In genomic region chr2:74655821-74656631, GRCm38 (mm10) we compare ENCODE assay signal across 9 mouse cellular contexts. TPM values are rescaled to one million over a fixed set of nuclear protein-coding genes. Genes with fewer than 3 reads are reported as not detected.
DNase-seq lines count a peak whose midpoint lies in the region; ATAC-seq lines count a peak whose summit lies in the region.
"Had no signal": no experiment of that assay in that cellular context is flagged by ENCODE, and none has a peak within 500 bp of the region (broad histone marks: within the 10 kb centered on the region; RNA-seq: fewer than 3 reads in every experiment).

No protein-coding gene starts in this region.

- peaks cover 47% of the 10 kb centered on the region for H3K27me3 ChIP-seq in hindbrain, embryonic 16.5 days (replicated peaks; ENCODE audit: control insufficient read depth, insufficient read depth, low read length)
- peaks cover 85% of the 10 kb centered on the region for H3K27me3 ChIP-seq in midbrain, embryonic 12.5 days

- H3K9me3 ChIP-seq in hindbrain, embryonic 16.5 days (ENCODE audit: control insufficient read depth, low read length), result no peaks in the 10 kb centered on the region; the same call in 1 of the 2 replicates
- no peaks in the 10 kb centered on the region for H3K9me3 ChIP-seq in midbrain, embryonic 12.5 days

- ATAC-seq in hindbrain, embryonic 16.5 days, result no peak
- no peak; the same call in 1 of the 2 replicates for ATAC-seq in midbrain, embryonic 12.5 days (ENCODE audit: low FRiP score, low read depth)

- peak; percentile 24 for DNase-seq in left cerebral cortex, postnatal 4 days
- DNase-seq in left cerebral cortex, adult 11 months (ENCODE audit: low spot score), result no peak
- peak; percentile 65 for DNase-seq in embryo, embryonic 10.5 days (ENCODE audit: low spot score)
- no peak for DNase-seq in frontal cortex, adult 2 months (ENCODE audit: extremely low spot score in 1 of 2, low spot score in 1 of 2)
- no peak for DNase-seq in gastrocnemius, postnatal 14 days
- DNase-seq in ovary, postnatal 36 days (ENCODE audit: low spot score), result no peak

- H3K36me3 ChIP-seq in hindbrain, embryonic 16.5 days (ENCODE audit: control insufficient read depth, insufficient read depth, low read length), result no peaks in the 10 kb centered on the region
- no peaks in the 10 kb centered on the region for H3K36me3 ChIP-seq in midbrain, embryonic 12.5 days

- under 1% methylated on average over 38 of the region's 69 CpGs for WGBS in hindbrain, embryonic 16.5 days
- under 1% methylated on average over 64 of the region's 69 CpGs for WGBS in midbrain, embryonic 12.5 days

- intact Hi-C loops in left cerebral cortex, postnatal 4 days (cut with DNase I), result loop anchor here (5.0 kb wide), 1 partner anchor 589 kb away; no protein-coding TSS in a partner anchor
- intact Hi-C loops in gastrocnemius, postnatal 14 days (cut with DNase I; ENCODE audit: low total_unique reads), result loop anchor here (5.0 kb wide), 2 partner anchors 354 to 594 kb away; no protein-coding TSS in a partner anchor

- peaks cover 6% of the 10 kb centered on the region for H3K4me1 ChIP-seq in hindbrain, embryonic 16.5 days (ENCODE audit: control insufficient read depth, insufficient read depth, low read depth, low read length)
- H3K4me1 ChIP-seq in midbrain, embryonic 12.5 days, result peaks cover 7% of the 10 kb centered on the region

- H3K9ac ChIP-seq in hindbrain, embryonic 16.5 days (ENCODE audit: low read depth, low read length), result peak overlapping the region; percentile 48
- peak overlapping the region; percentile 31; the same call in 1 of the 2 replicates for H3K9ac ChIP-seq in midbrain, embryonic 12.5 days (replicated peaks)

- H3K27ac ChIP-seq in hindbrain, embryonic 16.5 days (ENCODE audit: low read depth, low read length), result no peak overlapping the region
- H3K27ac ChIP-seq in midbrain, embryonic 12.5 days (replicated peaks), result no peak overlapping the region

- H3K4me3 ChIP-seq in hindbrain, embryonic 16.5 days (ENCODE audit: low read length), result peak overlapping the region; percentile 37
- peak overlapping the region; percentile 38 for H3K4me3 ChIP-seq in midbrain, embryonic 12.5 days
- H3K4me3 ChIP-seq: myocyte had no signal

- H3K4me2 ChIP-seq in hindbrain, embryonic 16.5 days (ENCODE audit: low read length), result peak overlapping the region; percentile 59
- peak overlapping the region; percentile 50 for H3K4me2 ChIP-seq in midbrain, embryonic 12.5 days (replicated peaks)

RNA-seq across cellular contexts. Expression of gene Evx2, which starts 3.3 kb away (rescaled TPM):
- total RNA-seq in left cerebral cortex, postnatal 4 days (2021), result not detected
- 0.40 and 0.58 TPM in 2 replicates for polyA plus RNA-seq in hindbrain, embryonic 16.5 days (2015; fragmentation: Nextera tagmentation; extraction: Ambion mirVana)
- polyA plus RNA-seq in midbrain, embryonic 12.5 days (2016; fragmentation: Nextera tagmentation; extraction: Ambion mirVana), result 1.2 and 1.4 TPM in 2 replicates
- not detected in 2 replicates for polyA plus RNA-seq in frontal cortex, adult 2 months (2012; rRNA removed)
- not detected for total RNA-seq in gastrocnemius, postnatal 14 days (2021)
- polyA plus RNA-seq: myocyte had no signal

RNA-seq across cellular contexts. Expression of gene Hoxd13, which starts 12.1 kb away (rescaled TPM):
- total RNA-seq in left cerebral cortex, postnatal 4 days (2021), result not detected
- polyA plus RNA-seq in hindbrain, embryonic 16.5 days (2015; fragmentation: Nextera tagmentation; extraction: Ambion mirVana), result 0.06 TPM in 1 of 2 replicates, not detected in the other
- 0.21 TPM in 1 of 2 replicates, not detected in the other for polyA plus RNA-seq in midbrain, embryonic 12.5 days (2016; fragmentation: Nextera tagmentation; extraction: Ambion mirVana)
- not detected in 2 replicates for polyA plus RNA-seq in frontal cortex, adult 2 months (2012; rRNA removed)
- not detected for total RNA-seq in gastrocnemius, postnatal 14 days (2021)
- polyA plus RNA-seq: myocyte had no signal

RNA-seq across cellular contexts. Expression of gene Hoxd12, which starts 18.8 kb away (rescaled TPM):
- total RNA-seq in left cerebral cortex, postnatal 4 days (2021), result not detected
- not detected in 2 replicates for polyA plus RNA-seq in hindbrain, embryonic 16.5 days (2015; fragmentation: Nextera tagmentation; extraction: Ambion mirVana)
- polyA plus RNA-seq in midbrain, embryonic 12.5 days (2016; fragmentation: Nextera tagmentation; extraction: Ambion mirVana), result not detected in 2 replicates
- not detected in 2 replicates for polyA plus RNA-seq in frontal cortex, adult 2 months (2012; rRNA removed)
- not detected for total RNA-seq in gastrocnemius, postnatal 14 days (2021)
- polyA plus RNA-seq: myocyte had no signal

RNA-seq across cellular contexts. Expression of gene Hoxd11, which starts 23.3 kb away (rescaled TPM):
- not detected for total RNA-seq in left cerebral cortex, postnatal 4 days (2021)
- polyA plus RNA-seq in hindbrain, embryonic 16.5 days (2015; fragmentation: Nextera tagmentation; extraction: Ambion mirVana), result not detected in 2 replicates
- polyA plus RNA-seq in midbrain, embryonic 12.5 days (2016; fragmentation: Nextera tagmentation; extraction: Ambion mirVana), result not detected in 2 replicates
- not detected in 2 replicates for polyA plus RNA-seq in frontal cortex, adult 2 months (2012; rRNA removed)
- total RNA-seq in gastrocnemius, postnatal 14 days (2021), result under 1 TPM in 1 of 2 experiments, not detected in 1; 0.29 TPM
- polyA plus RNA-seq: myocyte had no signal

RNA-seq across cellular contexts. Expression of gene Hoxd10, which starts 35.7 kb away (rescaled TPM):
- total RNA-seq in left cerebral cortex, postnatal 4 days (2021), result not detected
- polyA plus RNA-seq in hindbrain, embryonic 16.5 days (2015; fragmentation: Nextera tagmentation; extraction: Ambion mirVana), result not detected in 2 replicates
- not detected in 2 replicates for polyA plus RNA-seq in midbrain, embryonic 12.5 days (2016; fragmentation: Nextera tagmentation; extraction: Ambion mirVana)
- not detected in 2 replicates for polyA plus RNA-seq in frontal cortex, adult 2 months (2012; rRNA removed)
- total RNA-seq in gastrocnemius, postnatal 14 days (2021), result 1 to 10 TPM; 4.4 to 4.5 TPM
- polyA plus RNA-seq: myocyte had no signal

Comparison
In these comparisons a context has a peak if more than half of its experiments do, and no peak if none do; other contexts are left out.
1. DNase-seq: peak in left cerebral cortex, postnatal 4 days (single experiment) and embryo, embryonic 10.5 days (single experiment); none in left cerebral cortex, adult 11 months (single experiment), frontal cortex, adult 2 months (0 of 2), gastrocnemius, postnatal 14 days (single experiment) and ovary, postnatal 36 days (single experiment).